Mouse (Mus musculus) MEL (cell line): ENCODE measurements at regions not wholly inside any gene's neighbourhood (a gene's known extent, or its start where the extent isn't known, plus 50 kb on each side); places are given as distances from the start of the nearest gene placed in this dataset.

Experiments
- BHLHE40 ChIP-seq: IDR thresholded peaks from 2 replicates; pipeline ENCODE4 v1.6.1; 2012; ENCODE audit warnings: low read depth, mild to moderate bottlenecking, inconsistent platforms, low read length, improper control_type of control experiment, borderline replicate concordance
- CTCF ChIP-seq, 3 experiments: IDR thresholded peaks in 2 of 3; conservative IDR thresholded peaks in 1 of 3; 2 replicates each; pipeline ENCODE4 v1.5.1; 2011 to 2012; ENCODE audit warnings: low read length in 3 of 3, low read depth in 2 of 3, mild to moderate bottlenecking in 2 of 3, improper control_type of control experiment in 1 of 3, inconsistent platforms in 1 of 3, mixed read lengths in 1 of 3, moderate library complexity in 1 of 3; ENCODE audit not compliant: control insufficient read depth in 1 of 3, insufficient read depth in 1 of 3, poor library complexity in 1 of 3, severe bottlenecking in 1 of 3
- ETS1 ChIP-seq: IDR thresholded peaks from 2 replicates; pipeline ENCODE4 v1.6.1; 2012; ENCODE audit warnings: low read depth, mild to moderate bottlenecking, inconsistent platforms, low read length, improper control_type of control experiment, moderate library complexity
- GABPA ChIP-seq: IDR thresholded peaks from 2 replicates; pipeline ENCODE4 v1.6.1; 2012; ENCODE audit warnings: low read depth, mild to moderate bottlenecking, inconsistent platforms, low read length, improper control_type of control experiment, moderate library complexity
- MAFK ChIP-seq: IDR thresholded peaks from 2 replicates; pipeline ENCODE4 v1.6.1; 2011; ENCODE audit warnings: low read depth, mild to moderate bottlenecking, low read length, improper control_type of control experiment, borderline replicate concordance
- MAX ChIP-seq: IDR thresholded peaks from 2 replicates; pipeline ENCODE4 v1.6.1; 2011; ENCODE audit warnings: low read length, improper control_type of control experiment
- MAZ ChIP-seq: IDR thresholded peaks from 2 replicates; pipeline ENCODE4 v1.6.1; 2012; ENCODE audit warnings: low read depth, mild to moderate bottlenecking, inconsistent platforms, low read length, improper control_type of control experiment
- POLR2A ChIP-seq, 2 experiments: IDR thresholded peaks; 2 replicates each; pipeline ENCODE4 v1.6.1; 2011 to 2012; ENCODE audit warnings: low read length in 2 of 2, mild to moderate bottlenecking in 2 of 2, control low read depth in 1 of 2, improper control_type of control experiment in 1 of 2, low read depth in 1 of 2, moderate library complexity in 1 of 2; ENCODE audit not compliant: control insufficient read depth in 1 of 2, insufficient read depth in 1 of 2, poor library complexity in 1 of 2
- POLR2AphosphoS5 ChIP-seq: IDR thresholded peaks from 2 replicates; pipeline ENCODE4 v1.6.1; 2012; ENCODE audit warnings: low read depth, borderline replicate concordance, mild to moderate bottlenecking, inconsistent platforms, low read length, moderate library complexity, mixed read lengths
- TBP ChIP-seq: IDR thresholded peaks from 2 replicates; pipeline ENCODE4 v1.8.0; 2011; ENCODE audit warnings: low read depth, low read length, improper control_type of control experiment
- ZMIZ1 ChIP-seq: IDR thresholded peaks from 2 replicates; pipeline ENCODE4 v1.6.1; 2012; ENCODE audit warnings: low read depth, mild to moderate bottlenecking, inconsistent platforms, low read length, improper control_type of control experiment, moderate library complexity
- ZNF384 ChIP-seq: IDR thresholded peaks from 2 replicates; pipeline ENCODE4 v1.6.1; 2012; ENCODE audit warnings: low read depth, mild to moderate bottlenecking, inconsistent platforms, low read length, improper control_type of control experiment

GRCm38 (mm10) chr2:48689098-48689497 lies 124.8 kb upstream of the Acvr2a start:
- TF ChIP-seq GABPA (no peak), CTCF (IDR thresholded peaks at IDR 0.05 in 2 of 3, conservative IDR thresholded peaks at IDR 0.05 in 1 of 3; ENCODE audit: control insufficient read depth in 1 of 3, insufficient read depth in 1 of 3, low read depth in 2 of 3, low read length in 3 of 3, poor library complexity in 1 of 3, severe bottlenecking in 1 of 3) (no peak), MAZ (no peak), ZMIZ1 (no peak), POLR2A (IDR thresholded peaks at IDR 0.05; ENCODE audit: control insufficient read depth in 1 of 2, insufficient read depth in 1 of 2, low read depth in 1 of 2, low read length in 2 of 2, poor library complexity in 1 of 2) (no peak), POLR2AphosphoS5 (no peak), BHLHE40 (no peak), ETS1 (no peak), ZNF384 (0 out of 2 replicates have a peak, but pooled peaks have one; percentile 20), MAX (no peak), MAFK (no peak), TBP (no peak)
